Mouse (Mus musculus) neutrophil, adult 5-6 weeks (primary cell): ENCODE results near the gene Nup35. TPM values are rescaled to one million over a fixed set of nuclear protein-coding genes. Genes with fewer than 3 reads are reported as not detected.

Experiments used
- ATAC-seq: fragments of 151-379, 151-347 bp; 2 replicates; pipeline ENCODE4 v1.8.0; 2017; ENCODE audit warnings: mild to moderate bottlenecking, moderate TSS enrichment; ENCODE audit not compliant: insufficient number of reproducible peaks, poor library complexity, low FRiP score, severe bottlenecking; ENCODE audit errors: extremely low read depth
- total RNA-seq: library from RNA; stranded (forward); fragments of 200-1000 nt; gene quantifications from 2 replicates; pipeline ENCODE4 v1.2.3, GENCODE M21; 2017

The Nup35 gene
- total RNA-seq, 1 experiment from 2014 or later, result 18.9 TPM

GRCm38 (mm10) chr2:80624523-80624922 lies 7.5 kb downstream of the Nup35 start:
- no peak for ATAC-seq

DNA sequence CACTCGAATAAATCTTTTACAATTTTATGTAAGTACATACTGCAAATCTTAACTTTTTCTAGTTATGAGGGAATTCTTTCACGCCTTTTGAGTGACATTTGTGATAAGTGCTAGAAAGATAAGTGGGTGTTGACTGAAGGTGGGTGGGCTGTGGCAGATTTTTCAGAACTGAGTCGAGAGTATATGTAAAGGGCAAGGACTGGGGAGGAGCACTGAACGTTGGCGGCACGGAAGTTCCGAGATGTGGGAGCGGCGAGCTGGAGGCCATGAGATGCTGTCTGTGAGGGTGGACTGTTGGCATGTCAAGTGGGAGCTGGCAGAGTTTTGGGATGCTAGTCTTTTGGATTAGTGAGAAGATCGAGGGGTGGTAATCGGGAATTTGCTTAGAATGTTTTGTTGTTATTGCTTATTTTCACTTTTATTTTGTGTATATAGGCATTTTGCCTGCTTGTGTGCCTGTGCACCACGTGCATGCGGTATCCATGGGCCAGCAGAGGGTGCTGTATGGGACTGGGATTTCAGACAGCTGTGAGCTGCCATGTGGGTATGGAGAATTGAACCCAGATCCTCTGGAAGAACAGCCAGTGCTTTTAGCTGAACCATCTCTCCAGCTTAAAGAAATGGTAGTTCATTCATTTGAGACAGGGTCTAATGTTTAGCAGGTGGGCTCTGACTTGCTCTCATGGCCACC lies 15.4 kb downstream of the Nup35 start:
- no peak for ATAC-seq

DNA sequence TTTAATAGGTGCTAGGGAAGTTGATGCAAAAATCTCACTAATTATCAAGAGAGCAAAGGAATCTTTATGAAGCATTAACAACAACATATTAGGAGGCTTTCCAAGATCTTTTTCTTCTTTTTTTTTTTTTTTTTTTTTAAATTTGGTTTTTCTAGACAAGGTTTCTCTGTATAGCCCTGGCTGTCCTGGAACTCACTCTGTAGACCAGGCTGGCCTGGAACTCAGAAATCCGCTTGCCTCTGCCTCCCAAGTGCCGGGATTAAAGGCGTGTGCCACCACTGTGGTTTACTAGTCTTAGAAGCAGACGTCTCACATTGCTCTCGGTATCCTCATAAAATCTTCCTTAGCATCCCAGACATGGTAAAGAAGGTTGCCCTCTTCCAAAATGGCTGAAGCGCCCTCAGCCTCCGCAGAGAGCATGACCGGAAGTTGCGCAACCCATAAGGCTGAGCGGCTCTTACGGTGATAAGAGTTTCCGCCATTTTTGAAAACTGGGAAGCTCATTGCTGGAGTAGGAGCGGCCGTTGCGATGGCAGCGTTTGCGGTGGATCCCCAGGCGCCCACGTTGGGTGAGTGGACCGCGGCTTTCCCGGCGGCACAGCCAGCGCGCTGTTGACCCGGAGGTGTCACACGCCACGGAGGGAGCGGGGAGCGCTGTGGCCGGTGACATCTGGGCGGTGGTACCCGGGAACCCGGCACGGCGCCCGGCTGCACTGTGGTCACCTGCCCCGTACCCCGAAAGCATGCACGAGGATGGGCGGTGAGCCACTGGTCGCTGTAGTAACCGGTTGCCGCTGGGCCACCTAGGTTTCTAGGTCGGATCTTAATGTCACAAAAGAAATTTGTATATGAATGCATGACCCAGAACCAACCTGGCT lies 21.6 kb downstream of the Nup35 start:
- ATAC-seq, result peak; percentile 99

GRCm38 (mm10) chr2:80639398-80639797 lies 22.4 kb downstream of the Nup35 start:
- no peak for ATAC-seq

- no peak for ATAC-seq
These were observed 22.8 kb downstream of the Nup35 start for GRCm38 (mm10) chr2:80639864-80640263.

DNA sequence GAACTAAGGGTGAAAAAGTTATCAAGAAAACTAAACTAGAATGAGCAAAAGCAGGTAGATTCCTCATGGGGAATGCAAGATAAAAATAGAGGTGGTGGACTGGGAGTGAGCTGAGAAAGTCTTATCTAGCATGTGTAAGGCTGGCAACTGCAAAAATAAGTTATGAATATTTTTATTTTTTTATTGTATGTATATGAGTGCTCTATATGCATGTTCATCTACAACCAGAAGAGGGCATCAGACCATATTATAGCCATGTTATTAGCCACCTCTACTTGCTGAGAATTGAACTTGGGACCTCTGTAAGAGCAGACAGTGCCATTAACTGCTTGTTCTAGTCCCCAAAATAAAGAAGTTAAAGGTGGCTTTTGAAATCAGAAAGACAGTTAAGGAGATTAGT lies 44.4 kb downstream of the Nup35 start:
- ATAC-seq, result no peak

DNA sequence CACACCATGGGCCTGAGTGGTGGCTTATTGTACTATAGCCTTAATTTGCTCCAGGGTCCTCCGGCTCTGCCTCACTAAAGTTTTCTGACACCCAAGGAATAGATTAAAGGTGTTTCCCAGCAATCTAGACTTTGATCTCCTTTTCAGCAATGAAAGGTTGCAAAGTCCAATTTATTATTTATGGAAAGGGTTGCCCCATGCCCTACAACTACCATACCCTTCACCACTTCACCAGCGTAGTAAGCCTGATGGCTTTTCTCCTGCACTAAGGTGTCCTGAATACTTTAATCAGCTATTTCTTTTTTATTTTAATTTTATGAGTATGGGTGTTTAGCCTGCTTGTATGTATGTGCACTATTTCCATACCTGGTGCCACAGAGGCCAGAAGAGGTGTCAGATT lies 45.6 kb downstream of the Nup35 start:
- ATAC-seq, result no peak

DNA sequence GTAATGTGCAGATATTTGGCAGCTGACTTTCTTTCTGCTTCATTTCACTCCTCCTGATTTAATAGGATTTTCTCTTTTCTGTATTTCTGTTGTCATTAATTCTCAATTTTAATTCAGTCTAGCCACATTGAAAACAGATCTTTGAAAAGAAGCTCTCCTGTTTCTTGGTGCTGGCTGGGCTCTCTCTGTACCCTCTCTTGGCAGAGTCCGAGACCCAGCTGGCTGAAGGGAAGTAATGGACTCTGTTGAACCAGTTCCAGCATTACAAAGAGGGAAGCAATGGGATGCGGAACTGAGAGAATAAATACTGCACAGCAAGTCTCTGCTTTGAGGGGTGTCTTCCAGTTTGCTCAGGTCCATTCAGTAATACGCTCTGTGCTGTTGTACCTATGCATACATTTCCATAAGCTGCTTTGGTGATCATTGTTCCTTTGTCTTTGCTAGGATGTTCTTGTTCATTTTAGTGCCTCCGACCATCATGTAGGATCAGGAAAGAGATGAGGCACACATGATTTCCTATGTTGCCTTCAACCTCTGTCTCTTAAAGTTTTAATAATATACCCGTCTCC lies 50.4 kb downstream of the Nup35 start:
- no peak for ATAC-seq

DNA sequence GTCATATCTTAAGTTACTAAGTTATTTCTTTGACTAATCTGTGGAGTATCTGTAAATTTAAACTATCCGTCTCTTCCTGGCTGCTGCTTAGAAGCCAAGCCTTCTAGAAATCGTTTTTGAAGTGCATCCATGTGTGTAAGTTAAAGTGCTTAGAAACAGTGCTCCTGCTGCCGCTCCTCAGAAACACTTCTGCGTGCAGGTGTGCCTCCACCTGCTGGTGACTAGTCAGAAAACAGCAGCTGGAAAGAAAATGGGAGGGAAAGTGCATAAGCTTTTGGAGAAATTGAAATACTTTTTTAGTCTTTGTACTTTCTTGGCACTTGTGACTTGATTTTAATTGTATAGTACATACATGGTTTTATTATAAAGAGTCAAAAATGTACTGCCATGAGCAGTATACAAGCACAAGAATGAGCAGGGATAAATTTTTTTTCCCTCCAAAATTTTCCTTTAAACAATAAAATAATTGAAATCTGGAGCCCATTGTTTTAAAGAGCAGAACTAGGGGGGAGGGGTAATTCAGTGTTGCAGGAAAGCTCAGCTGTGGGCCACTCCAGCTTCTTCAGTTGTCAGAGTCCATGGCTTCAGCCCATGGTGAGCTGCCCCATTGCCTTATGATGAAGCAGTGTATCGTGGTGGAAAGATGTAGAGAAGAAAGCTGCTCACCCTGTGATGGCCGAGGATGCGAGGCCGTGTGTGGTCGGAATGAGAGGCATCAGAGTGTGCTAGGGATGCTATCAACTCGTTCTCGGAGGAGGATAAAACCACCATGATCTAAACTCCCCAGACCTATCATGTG lies 53.0 kb downstream of the Nup35 start:
- ATAC-seq, result no peak

DNA sequence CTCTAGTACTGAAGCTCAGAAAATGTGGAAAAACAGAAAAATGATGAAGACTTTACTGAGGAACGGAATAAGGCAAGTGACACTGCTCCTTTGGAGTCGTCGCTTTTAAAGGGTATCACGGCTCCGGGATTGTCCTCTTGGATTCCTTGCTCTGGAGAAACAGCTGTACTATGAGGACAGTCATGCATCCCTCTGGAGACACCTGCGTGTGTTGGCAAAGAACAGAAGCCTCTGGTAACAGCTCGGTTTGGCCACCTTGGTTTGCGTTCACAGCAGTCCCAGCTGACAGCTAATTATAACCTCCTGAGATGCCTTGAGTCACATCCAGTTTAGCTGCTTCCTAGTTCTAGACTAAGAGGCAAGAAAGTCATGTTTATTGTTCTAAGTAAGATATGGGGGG lies 61.8 kb downstream of the Nup35 start:
- no peak for ATAC-seq

DNA sequence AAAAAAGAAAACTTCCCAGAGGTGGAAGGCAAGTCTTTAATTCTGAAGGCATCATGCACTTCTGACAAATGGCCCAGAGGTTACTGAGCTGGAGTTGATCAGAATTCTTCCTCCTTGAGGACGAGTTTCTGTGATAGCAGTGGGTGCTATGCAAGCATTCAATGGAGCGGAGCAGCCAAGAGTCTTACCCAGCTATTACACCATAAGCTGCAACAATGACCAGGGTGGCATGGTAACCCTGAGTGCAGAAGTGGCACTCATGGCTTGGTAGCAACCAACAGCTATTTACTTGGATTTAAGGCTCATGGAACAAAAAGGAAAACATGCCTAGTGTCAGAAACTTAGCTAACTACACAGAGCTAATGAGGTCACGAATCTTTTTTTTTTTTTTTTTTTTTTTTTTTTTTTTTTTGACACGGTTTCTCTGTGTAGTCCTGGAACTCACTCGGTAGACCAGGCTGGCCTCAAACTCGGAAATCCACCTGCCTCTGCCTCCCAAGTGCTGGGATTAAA lies 66.7 kb downstream of the Nup35 start:
- no peak for ATAC-seq

DNA sequence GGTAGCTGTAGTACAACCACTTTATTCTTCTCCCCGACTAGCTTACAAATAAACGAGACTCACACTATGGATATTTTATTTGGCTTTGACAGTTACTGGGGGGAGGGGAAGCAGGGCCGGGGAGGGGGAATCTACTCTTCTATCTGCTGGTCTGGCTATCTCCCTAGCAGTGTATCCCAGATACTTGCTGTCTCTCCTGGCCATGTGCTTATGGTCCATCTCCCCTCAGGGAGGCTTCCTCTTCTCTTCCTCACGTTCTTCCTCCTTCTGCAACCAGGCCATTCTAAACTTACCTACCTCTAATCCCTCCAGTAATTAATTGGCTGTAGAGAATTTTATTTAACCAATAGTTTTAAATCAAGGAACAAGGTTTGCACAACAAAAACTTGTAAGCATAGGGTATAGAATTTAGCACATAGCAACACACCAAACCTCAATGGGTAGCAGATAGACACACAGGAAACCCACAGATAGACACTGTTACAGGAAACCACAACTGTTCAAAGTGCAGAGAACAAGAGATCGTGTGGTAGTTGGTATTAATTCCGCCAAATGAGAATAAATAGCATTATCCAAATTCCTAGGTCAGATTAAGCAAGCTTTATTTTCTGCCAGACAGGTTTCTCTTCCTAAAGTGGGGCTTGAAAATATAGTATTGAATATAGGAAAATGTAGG lies 67.5 kb downstream of the Nup35 start:
- no peak for ATAC-seq

GRCm38 (mm10) chr2:80688261-80688660 lies 71.2 kb downstream of the Nup35 start:
- ATAC-seq, result no peak

GRCm38 (mm10) chr2:80707429-80707828 lies 90.4 kb downstream of the Nup35 start:
- ATAC-seq, result no peak

Other genes with a start within 250 kb of the Nup35 start
- not detected in 2 replicates for gene Frzb, start 169.6 kb upstream of the Nup35 start, total RNA-seq
- 4.8 and 8.0 TPM in 2 replicates for gene Nckap1, start 35.9 kb upstream of the Nup35 start, total RNA-seq
- gene Dusp19, start 191 bp upstream of the Nup35 start, total RNA-seq, result 3.9 and 4.1 TPM in 2 replicates